Mouse (Mus musculus): Measurements from ENCODE around the gene Pecam1. TPM values are rescaled to one million over a fixed set of nuclear protein-coding genes. Genes with fewer than 3 reads are reported as not detected.
"Not testable (repeated sequence)": the region's sequence is repeated elsewhere in the genome, so short reads cannot be mapped to it uniquely, and the experiment has no call there.

Pecam1 gene
- polyA plus RNA-seq, 1 experiment from 2014 or later, result 60.8 TPM

- DNase-seq (ENCODE audit: low spot score), result no peak
Measured at GRCm38 (mm10) chr11:106730714-106731113, 19.7 kb downstream of the Pecam1 start.

- no peak for DNase-seq (ENCODE audit: low spot score)
Measured at GRCm38 (mm10) chr11:106729656-106730055, 20.8 kb downstream of the Pecam1 start.

GRCm38 (mm10) chr11:106728402-106729366, 21.7 kb downstream of the Pecam1 start:
- DNase-seq (ENCODE audit: low spot score), result no peak

DNA sequence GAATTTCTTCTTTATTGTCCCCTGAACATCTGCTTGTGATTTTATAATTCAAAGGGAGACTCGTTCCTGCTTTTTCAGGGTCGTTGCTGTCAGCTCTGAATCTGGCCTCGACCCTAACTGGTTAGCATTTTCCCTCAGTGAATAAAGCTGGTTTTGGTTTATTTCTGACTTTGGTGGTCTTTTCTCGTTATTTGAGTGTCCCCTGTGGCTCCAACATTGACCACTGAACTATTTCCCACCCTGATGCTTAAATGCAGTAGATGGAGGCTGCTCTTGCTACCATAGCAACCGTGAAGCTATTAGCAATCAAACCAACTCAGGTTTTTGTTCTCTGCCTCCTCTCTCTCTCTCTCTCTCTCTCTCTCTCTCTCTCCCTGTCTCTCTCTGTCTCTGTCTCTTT, 22.5 kb downstream of the Pecam1 start:
- no peak for DNase-seq (ENCODE audit: low spot score)

- not testable (repeated sequence) for DNase-seq (ENCODE audit: low spot score)
Measured at GRCm38 (mm10) chr11:106724916-106725235, 25.6 kb downstream of the Pecam1 start.

- no peak for DNase-seq (ENCODE audit: low spot score)
Measured at GRCm38 (mm10) chr11:106724176-106724915, 26.1 kb downstream of the Pecam1 start.

- no peak for DNase-seq (ENCODE audit: low spot score)
Measured at GRCm38 (mm10) chr11:106723611-106724125, 26.8 kb downstream of the Pecam1 start.

DNA sequence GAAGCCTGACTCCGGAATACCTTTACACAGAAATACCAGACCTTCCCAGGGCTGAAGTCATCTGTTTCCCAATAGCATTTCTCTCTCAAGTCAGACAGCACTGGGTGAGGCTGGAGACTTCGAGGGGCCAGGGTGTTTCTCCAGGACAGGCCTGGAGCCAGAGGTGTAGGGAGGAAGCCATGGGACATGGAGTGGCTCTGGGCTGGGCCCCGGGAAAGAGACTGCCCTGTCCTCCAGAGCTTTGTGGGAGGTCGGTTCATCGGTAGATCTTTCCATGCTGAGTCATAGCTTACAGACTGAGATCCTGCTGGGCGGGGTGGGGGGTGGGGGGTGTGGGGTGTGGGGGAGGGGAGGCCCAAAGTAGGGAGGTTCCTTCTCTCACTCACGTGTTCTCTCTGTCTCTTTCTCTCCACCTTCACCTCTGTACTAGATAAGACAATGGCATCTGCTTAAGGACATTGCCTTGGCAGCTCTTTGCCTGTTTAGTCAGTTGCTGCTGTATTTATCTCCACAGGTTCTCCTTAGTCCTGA, 27.5 kb downstream of the Pecam1 start:
- DNase-seq (ENCODE audit: low spot score), result no peak

DNA sequence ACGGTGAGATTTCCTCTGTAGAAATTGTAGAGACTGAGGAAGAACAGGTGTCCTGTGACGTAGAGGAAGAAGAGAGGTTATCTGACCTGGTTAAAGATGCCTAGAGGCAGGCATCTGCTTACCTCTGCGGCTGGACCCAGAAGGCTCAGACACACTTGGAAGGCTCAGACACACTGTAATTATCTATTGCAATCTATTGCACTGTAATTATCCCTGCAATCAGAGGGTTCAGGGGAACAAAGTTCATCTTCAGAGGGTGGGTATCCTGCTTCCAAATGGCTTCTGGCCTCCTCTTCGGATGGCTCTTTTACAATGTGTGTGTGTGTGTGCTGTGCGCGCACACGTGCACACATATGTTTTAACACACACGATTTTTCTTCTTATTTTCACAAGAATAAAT, 30.0 kb downstream of the Pecam1 start:
- DNase-seq (ENCODE audit: low spot score), result no peak

- DNase-seq (ENCODE audit: low spot score), result no peak
Measured at GRCm38 (mm10) chr11:106716568-106716967, 33.9 kb downstream of the Pecam1 start.

GRCm38 (mm10) chr11:106715066-106715465, 35.4 kb downstream of the Pecam1 start:
- no peak for DNase-seq (ENCODE audit: low spot score)

GRCm38 (mm10) chr11:106710789-106711188, 39.6 kb downstream of the Pecam1 start:
- no peak for DNase-seq (ENCODE audit: low spot score)

GRCm38 (mm10) chr11:106709227-106709985, 41.0 kb downstream of the Pecam1 start:
- no peak for DNase-seq (ENCODE audit: low spot score)

GRCm38 (mm10) chr11:106707866-106708265, 42.6 kb downstream of the Pecam1 start:
- DNase-seq (ENCODE audit: low spot score), result no peak

DNA sequence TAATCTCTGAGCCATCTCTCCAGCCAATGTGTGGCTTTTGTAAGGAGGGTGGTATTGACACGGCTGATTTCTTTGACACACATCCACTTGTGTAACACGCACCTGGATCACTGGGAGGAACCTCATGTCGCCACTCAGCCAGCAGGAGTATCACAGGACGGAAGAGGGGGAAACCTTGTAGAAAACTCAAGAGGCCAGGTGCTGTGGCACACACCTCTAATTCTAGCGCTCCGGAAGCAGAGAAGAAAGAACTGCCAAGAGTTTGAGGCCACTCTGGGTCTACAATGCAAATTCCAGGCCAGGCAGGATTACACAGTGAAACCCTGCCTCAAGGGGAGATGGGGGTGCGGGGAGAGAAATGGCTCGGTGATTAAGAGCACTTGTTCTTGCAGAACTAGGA, 43.3 kb downstream of the Pecam1 start:
- peak; percentile 25 for DNase-seq (ENCODE audit: low spot score)

GRCm38 (mm10) chr11:106706212-106706611, 44.2 kb downstream of the Pecam1 start:
- DNase-seq (ENCODE audit: low spot score), result no peak

- no peak for DNase-seq (ENCODE audit: low spot score)
Measured at GRCm38 (mm10) chr11:106704399-106705111, 45.9 kb downstream of the Pecam1 start.

- DNase-seq (ENCODE audit: low spot score), result no peak
Measured at GRCm38 (mm10) chr11:106703931-106704330, 46.5 kb downstream of the Pecam1 start.

DNA sequence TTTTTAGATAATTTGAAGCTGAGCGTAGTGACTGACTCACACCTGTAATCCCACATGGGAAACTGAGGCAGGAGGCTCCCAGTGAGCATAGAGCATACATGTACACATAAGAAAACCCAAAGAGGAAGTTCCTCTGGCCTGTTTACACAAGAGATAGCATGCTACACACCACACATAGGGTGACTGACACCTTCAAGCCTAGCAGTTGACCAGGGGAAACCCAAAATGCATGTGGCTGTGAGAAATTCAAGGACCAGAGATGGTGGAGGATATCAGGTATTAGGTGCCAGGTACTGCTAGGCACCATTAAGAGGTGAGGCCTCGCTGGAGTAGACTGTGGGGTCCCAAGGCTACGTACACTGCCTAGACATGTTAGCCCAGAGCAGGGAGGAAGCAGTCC, 47.8 kb downstream of the Pecam1 start:
- DNase-seq (ENCODE audit: low spot score), result no peak

GRCm38 (mm10) chr11:106701589-106701988, 48.8 kb downstream of the Pecam1 start:
- DNase-seq (ENCODE audit: low spot score), result no peak

DNA sequence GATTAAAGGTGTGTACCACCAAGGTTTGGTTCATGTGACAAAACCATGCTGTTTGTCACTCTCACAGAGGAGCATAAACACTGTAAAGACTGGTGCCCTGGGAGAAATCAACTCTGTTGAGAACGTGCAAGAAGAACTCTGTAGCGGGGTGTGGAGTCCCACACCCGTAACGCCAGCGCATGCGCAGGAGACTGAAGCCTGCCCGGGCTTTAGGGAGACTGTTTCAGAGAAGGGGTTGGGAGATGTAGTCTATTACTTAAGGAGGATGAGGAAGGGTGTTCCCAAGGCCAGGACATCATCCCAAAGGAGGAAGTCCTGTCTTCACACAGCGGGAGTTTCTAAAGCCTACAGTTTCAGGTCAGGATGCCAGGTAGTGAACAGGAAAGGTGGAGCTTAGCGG, 51.3 kb downstream of the Pecam1 start:
- no peak for DNase-seq (ENCODE audit: low spot score)

All from thymus, postnatal 0 days (tissue).